Mouse (Mus musculus) limb, embryonic 13.5 days (tissue): ENCODE results near the gene Acsf2. TPM values are rescaled to one million over a fixed set of nuclear protein-coding genes. Genes with fewer than 3 reads are reported as not detected.

ENCODE experiments used
- ATAC-seq: fragments of 200-750 bp; cut with Nextera tagmentation; 2 replicates; pipeline ENCODE4 v1.8.0; 2017; ENCODE audit warnings: low read depth, moderate number of reproducible peaks, moderate TSS enrichment; ENCODE audit not compliant: low FRiP score
- H3K27ac ChIP-seq: fragments of 300-500 bp; sonication (generic); 2 replicates; pipeline ENCODE4 v1.5.1; 2015; ENCODE audit warnings: inconsistent platforms, mild to moderate bottlenecking, moderate library complexity
- H3K27me3 ChIP-seq: fragments of 300-500 bp; sonication (generic); 2 replicates; pipeline ENCODE4 v1.6.1; 2015; ENCODE audit warnings: mild to moderate bottlenecking, inconsistent platforms
- H3K36me3 ChIP-seq: fragments of 300-500 bp; sonication (generic); 2 replicates; pipeline ENCODE4 v1.6.1; 2015; ENCODE audit warnings: inconsistent platforms, mild to moderate bottlenecking, moderate library complexity
- H3K4me1 ChIP-seq: fragments of 300-500 bp; sonication (generic); 2 replicates; pipeline ENCODE4 v1.6.1; 2015; ENCODE audit warnings: inconsistent platforms
- H3K4me2 ChIP-seq: fragments of 300-500 bp; sonication (generic); replicated peaks from 2 replicates; pipeline ENCODE4 v1.6.1; 2015; ENCODE audit warnings: inconsistent platforms, mild to moderate bottlenecking, moderate library complexity
- H3K4me3 ChIP-seq: fragments of 300-500 bp; sonication (generic); 2 replicates; pipeline ENCODE4 v1.5.1; 2015; ENCODE audit warnings: moderate library complexity, mild to moderate bottlenecking, inconsistent platforms
- H3K9ac ChIP-seq: fragments of 300-500 bp; sonication (generic); 2 replicates; pipeline ENCODE4 v1.6.1; 2015; ENCODE audit warnings: mild to moderate bottlenecking, inconsistent platforms
- H3K9me3 ChIP-seq: fragments of 300-500 bp; sonication (generic); 2 replicates; pipeline ENCODE4 v1.6.1; 2016; ENCODE audit warnings: inconsistent platforms
- WGBS: fragments of 180-500 bp; shearing (Covaris S2); methylation state at CpG from one replicate; pipeline ENCODE4 v1.1.7; 2015; 5-methylcytosine and 5-hydroxymethylcytosine counted together
- polyA plus RNA-seq: library from polyadenylated mRNA; unstranded; fragments of >200 nt; fragmentation: Nextera tagmentation; extraction: Ambion mirVana; gene quantifications from 2 replicates; pipeline ENCODE4 v1.2.1, GENCODE M21; 2015

Acsf2 gene
- polyA plus RNA-seq, 1 experiment from 2014 or later = 7.5 TPM

- no peaks in the 10 kb centered on the region for H3K9me3 ChIP-seq
- H3K4me1 ChIP-seq = peaks cover 19% of the 10 kb centered on the region
- H3K27ac ChIP-seq = no peak overlapping the region
- peaks cover 12% of the 10 kb centered on the region for H3K36me3 ChIP-seq
- no peak overlapping the region for H3K4me3 ChIP-seq
- H3K4me2 ChIP-seq = no peak overlapping the region
- no peak for ATAC-seq
- WGBS = 85% methylated on average over 12 of the region's 12 CpGs
- H3K27me3 ChIP-seq = no peaks in the 10 kb centered on the region
- no peak overlapping the region for H3K9ac ChIP-seq
These were observed 58.3 kb downstream of the Acsf2 start for GRCm38 (mm10) chr11:94543344-94543743.

GRCm38 (mm10) chr11:94542400-94542799 is 59.3 kb downstream of the Acsf2 start:
- peaks cover 12% of the 10 kb centered on the region for H3K36me3 ChIP-seq

GRCm38 (mm10) chr11:94539761-94540160 is 61.9 kb downstream of the Acsf2 start:
- peaks cover 12% of the 10 kb centered on the region for H3K36me3 ChIP-seq
- ATAC-seq = no peak
- no peak overlapping the region for H3K4me3 ChIP-seq
- H3K4me1 ChIP-seq = peaks cover 27% of the 10 kb centered on the region
- no peak overlapping the region for H3K4me2 ChIP-seq
- no peak overlapping the region for H3K9ac ChIP-seq
- 80% methylated on average over 7 of the region's 7 CpGs for WGBS
- no peaks in the 10 kb centered on the region for H3K27me3 ChIP-seq
- no peak overlapping the region for H3K27ac ChIP-seq
- no peaks in the 10 kb centered on the region for H3K9me3 ChIP-seq

More at GRCm38 (mm10) chr11:94542400-94542799, 59.3 kb downstream of the Acsf2 start:
- Histone ChIP-seq H3K27ac (no peak overlapping the region), H3K27me3 (no peaks in the 10 kb centered on the region), H3K9ac (no peak overlapping the region), H3K4me1 (peaks cover 14% of the 10 kb centered on the region), H3K4me2 (no peak overlapping the region), H3K4me3 (no peak overlapping the region), H3K9me3 (no peaks in the 10 kb centered on the region)
- ATAC-seq = no peak
- WGBS = 85% methylated on average over 4 of the region's 4 CpGs

- H3K9me3 ChIP-seq = no peaks in the 10 kb centered on the region
- H3K27ac ChIP-seq = no peak overlapping the region
- no peaks in the 10 kb centered on the region for H3K27me3 ChIP-seq
- H3K4me3 ChIP-seq = no peak overlapping the region
- H3K36me3 ChIP-seq = peaks cover 12% of the 10 kb centered on the region
- H3K4me1 ChIP-seq = peaks cover 18% of the 10 kb centered on the region; the same call in 1 of the 2 replicates
- H3K9ac ChIP-seq = no peak overlapping the region
- ATAC-seq = no peak
- no peak overlapping the region for H3K4me2 ChIP-seq
- WGBS = 50% methylated on average over 8 of the region's 8 CpGs
These were observed 62.9 kb downstream of the Acsf2 start for GRCm38 (mm10) chr11:94538733-94539292.

GRCm38 (mm10) chr11:94533171-94533570 is 68.5 kb downstream of the Acsf2 start:
- H3K27ac ChIP-seq = no peak overlapping the region
- H3K4me3 ChIP-seq = no peak overlapping the region
- 85% methylated on average over 8 of the region's 8 CpGs for WGBS

GRCm38 (mm10) chr11:94528879-94529278 is 72.8 kb downstream of the Acsf2 start:
- Histone ChIP-seq H3K27ac (no peak overlapping the region), H3K4me3 (no peak overlapping the region), H3K4me1 (peaks cover 31% of the 10 kb centered on the region), H3K4me2 (no peak overlapping the region), H3K9ac (no peak overlapping the region), H3K9me3 (no peaks in the 10 kb centered on the region), H3K36me3 (no peaks in the 10 kb centered on the region), H3K27me3 (no peaks in the 10 kb centered on the region)
- WGBS = 46% methylated on average over 3 of the region's 3 CpGs
- no peak for ATAC-seq

More at GRCm38 (mm10) chr11:94533171-94533570, 68.5 kb downstream of the Acsf2 start:
- Histone ChIP-seq H3K36me3 (no peaks in the 10 kb centered on the region), H3K9me3 (no peaks in the 10 kb centered on the region), H3K9ac (no peak overlapping the region), H3K4me1 (0 out of 2 replicates have a peak, but pooled peaks cover 18% of the 10 kb centered on the region), H3K4me2 (no peak overlapping the region), H3K27me3 (no peaks in the 10 kb centered on the region)
- no peak for ATAC-seq

GRCm38 (mm10) chr11:94526171-94526879 is 75.3 kb downstream of the Acsf2 start:
- H3K36me3 ChIP-seq = no peaks in the 10 kb centered on the region
- no peaks in the 10 kb centered on the region for H3K27me3 ChIP-seq
- H3K4me2 ChIP-seq = no peak overlapping the region
- H3K9ac ChIP-seq = no peak overlapping the region
- H3K4me1 ChIP-seq = peaks cover 28% of the 10 kb centered on the region
- H3K9me3 ChIP-seq = no peaks in the 10 kb centered on the region
- peak; percentile 49 for ATAC-seq
- no peak overlapping the region for H3K4me3 ChIP-seq
- peak overlapping the region; percentile 22; the same call in 1 of the 2 replicates for H3K27ac ChIP-seq
- WGBS = 19% methylated on average over 9 of the region's 9 CpGs

GRCm38 (mm10) chr11:94521219-94521843 is 80.3 kb downstream of the Acsf2 start, which contains the start of gene Mycbpap:
Gene Mycbpap (minus strand): TSS chr11:94521742.
- under 1% methylated on average over 42 of the region's 42 CpGs for WGBS
- Histone ChIP-seq H3K9ac (peak within 1 kb of the TSS; percentile 69), H3K27me3 (no peaks in the 10 kb centered on the region), H3K9me3 (no peaks in the 10 kb centered on the region), H3K4me2 (peak within 1 kb of the TSS; percentile 75), H3K4me1 (peaks cover 17% of the 10 kb centered on the region), H3K4me3 (peak within 1 kb of the TSS; percentile 57), H3K36me3 (no peaks in the 10 kb centered on the region), H3K27ac (no peak within 1 kb of the TSS)
- ATAC-seq = peak; percentile 87

GRCm38 (mm10) chr11:94513452-94513851 is 88.2 kb downstream of the Acsf2 start:
- H3K4me2 ChIP-seq = no peak overlapping the region
- H3K27me3 ChIP-seq = no peaks in the 10 kb centered on the region
- peaks cover 7% of the 10 kb centered on the region; the same call in 1 of the 2 replicates for H3K9me3 ChIP-seq
- H3K27ac ChIP-seq = no peak overlapping the region
- no peak for ATAC-seq
- no peak overlapping the region for H3K4me3 ChIP-seq
- H3K36me3 ChIP-seq = no peaks in the 10 kb centered on the region
- H3K9ac ChIP-seq = no peak overlapping the region
- WGBS = 36% methylated on average over 9 of the region's 9 CpGs
- H3K4me1 ChIP-seq = 0 out of 2 replicates have a peak, but pooled peaks cover 9% of the 10 kb centered on the region

GRCm38 (mm10) chr11:94508976-94509375 is 92.7 kb downstream of the Acsf2 start:
- no peak for ATAC-seq
- Histone ChIP-seq H3K4me2 (no peak overlapping the region), H3K9ac (no peak overlapping the region), H3K9me3 (peaks cover 7% of the 10 kb centered on the region; the same call in 1 of the 2 replicates), H3K27ac (no peak overlapping the region), H3K4me3 (no peak overlapping the region), H3K27me3 (no peaks in the 10 kb centered on the region), H3K4me1 (0 out of 2 replicates have a peak, but pooled peaks cover 9% of the 10 kb centered on the region), H3K36me3 (no peaks in the 10 kb centered on the region)
- WGBS = 91% methylated on average over 10 of the region's 10 CpGs
